Mouse (Mus musculus): ENCODE data around the gene Wnk4.
"Not testable (repeated sequence)": the region's sequence is repeated elsewhere in the genome, so short reads cannot be mapped to it uniquely, and the experiment has no call there.

Gene Wnk4

DNA sequence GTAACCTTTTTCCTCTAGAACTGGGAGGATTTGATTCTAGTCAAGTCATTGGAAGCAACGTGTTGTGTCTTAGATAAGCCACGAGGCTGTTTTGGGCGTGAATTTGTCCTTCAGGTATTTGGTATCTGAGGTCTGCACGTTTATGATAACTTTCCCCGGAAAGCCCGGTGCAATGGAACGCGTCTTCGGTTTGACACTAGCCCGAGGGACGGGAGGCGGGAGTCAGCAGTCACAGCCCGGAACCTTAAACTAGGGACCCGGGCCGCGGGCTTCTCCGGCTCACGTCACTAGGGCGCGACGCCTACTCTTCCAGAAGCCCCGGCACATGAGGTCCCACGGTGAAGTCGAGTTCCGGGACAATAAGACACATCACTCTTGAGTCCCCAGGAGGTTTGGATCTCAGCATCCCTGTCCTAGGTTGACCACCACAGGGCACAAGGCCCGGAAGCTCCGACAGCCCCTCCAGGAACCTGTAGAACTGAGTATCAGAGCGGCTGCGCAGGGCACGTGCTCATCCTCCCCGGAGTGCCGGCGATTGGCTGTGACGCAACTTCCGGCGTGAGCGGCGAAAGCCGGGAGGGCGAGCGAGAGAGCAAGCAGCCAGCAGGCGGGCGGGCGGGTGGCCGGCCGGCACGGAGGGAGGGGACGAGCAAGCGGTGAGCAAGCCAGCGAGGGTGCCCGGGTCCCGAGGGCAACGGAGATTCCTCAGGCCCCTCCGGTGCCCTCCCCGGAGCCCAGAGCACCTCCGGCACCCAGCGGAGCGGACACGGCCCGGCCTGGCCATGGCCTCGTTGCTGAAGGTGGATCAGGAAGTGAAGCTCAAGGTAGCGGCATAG, 55.5 kb downstream of the Wnk4 start, which contains the start of gene Psme3:
Psme3 (plus strand) TSS at position 549 of the 836 bp plus-strand sequence.
- peak; percentile 89 to 92 for DNase-seq (ENCODE audit: low spot score in 2 of 2)

- DNase-seq (ENCODE audit: low spot score in 2 of 2), result peak; percentile 39 to 58
Measured at GRCm38 (mm10) chr11:101316501-101316917, 56.1 kb downstream of the Wnk4 start.

GRCm38 (mm10) chr11:101323609-101324008, 63.2 kb downstream of the Wnk4 start:
- peak; percentile 30 to 37 for DNase-seq (ENCODE audit: low spot score in 2 of 2)

- no peak for DNase-seq (ENCODE audit: low spot score in 2 of 2)
Measured at GRCm38 (mm10) chr11:101324763-101325162, 64.4 kb downstream of the Wnk4 start, which contains the start of gene Aoc2. Gene Aoc2 (plus strand): TSS chr11:101325063.

- DNase-seq (ENCODE audit: low spot score in 2 of 2), result not testable (repeated sequence)
Measured at GRCm38 (mm10) chr11:101325201-101325600, 64.8 kb downstream of the Wnk4 start.

DNA sequence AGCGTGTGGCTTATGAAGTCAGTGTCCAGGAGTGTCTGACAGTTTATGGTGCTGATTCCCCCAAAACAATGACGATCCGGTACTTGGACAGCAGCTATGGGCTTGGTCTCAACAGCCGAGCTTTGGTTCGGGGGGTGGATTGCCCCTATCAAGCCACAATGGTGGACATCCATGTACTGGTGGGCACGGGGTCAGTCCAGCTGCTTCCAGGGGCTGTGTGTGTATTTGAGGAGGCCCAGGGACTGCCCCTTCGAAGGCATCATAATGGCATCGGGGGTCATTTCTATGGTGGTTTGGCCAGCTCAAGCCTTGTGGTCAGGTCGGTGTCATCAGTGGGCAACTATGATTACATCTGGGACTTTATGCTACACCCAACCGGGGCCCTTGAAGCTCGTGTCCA, 65.8 kb downstream of the Wnk4 start:
- DNase-seq (ENCODE audit: low spot score in 2 of 2), result no peak

Data from spleen, postnatal 36 days (tissue).